Mouse (Mus musculus) kidney, embryonic 14.5 days (tissue): ENCODE data around the gene Cacna2d2. TPM values are rescaled to one million over a fixed set of nuclear protein-coding genes. Genes with fewer than 3 reads are reported as not detected.

ENCODE experiments used
- ATAC-seq: fragments of 200-750 bp; cut with Nextera tagmentation; 2 replicates; pipeline ENCODE4 v1.8.0; 2017; ENCODE audit warnings: moderate number of reproducible peaks, mild to moderate bottlenecking, moderate TSS enrichment, moderate library complexity; ENCODE audit not compliant: low FRiP score, low TSS enrichment
- H3K27ac ChIP-seq: fragments of 300-500 bp; sonication (generic); 2 replicates; pipeline ENCODE4 v1.5.1; 2014; ENCODE audit warnings: low read depth, mild to moderate bottlenecking, low read length, moderate library complexity, mixed read lengths
- H3K27me3 ChIP-seq: fragments of 300-500 bp; sonication (generic); 2 replicates; pipeline ENCODE4 v1.6.1; 2014; ENCODE audit warnings: mild to moderate bottlenecking, low read length; ENCODE audit not compliant: control insufficient read depth, insufficient read depth
- H3K36me3 ChIP-seq: fragments of 300-500 bp; sonication (generic); 2 replicates; pipeline ENCODE4 v1.6.1; 2014; ENCODE audit warnings: low read length, mixed read lengths; ENCODE audit not compliant: control insufficient read depth, insufficient read depth
- H3K4me1 ChIP-seq: fragments of 300-500 bp; sonication (generic); 2 replicates; pipeline ENCODE4 v1.6.1; 2014; ENCODE audit warnings: low read length, mixed read lengths; ENCODE audit not compliant: control insufficient read depth, insufficient read depth
- H3K4me2 ChIP-seq: fragments of 300-500 bp; sonication (generic); replicated peaks from 2 replicates; pipeline ENCODE4 v1.6.1; 2014; ENCODE audit warnings: low read depth, mild to moderate bottlenecking, low read length
- H3K4me3 ChIP-seq: fragments of 300-500 bp; sonication (generic); 2 replicates; pipeline ENCODE4 v1.5.1; 2014; ENCODE audit warnings: mild to moderate bottlenecking, low read length
- H3K9ac ChIP-seq: fragments of 300-500 bp; sonication (generic); 2 replicates; pipeline ENCODE4 v1.6.1; 2014; ENCODE audit warnings: low read depth, mild to moderate bottlenecking, low read length, moderate library complexity
- H3K9me3 ChIP-seq: fragments of 300-500 bp; sonication (generic); 2 replicates; pipeline ENCODE4 v1.6.1; 2016; ENCODE audit warnings: low read length; ENCODE audit not compliant: control insufficient read depth
- WGBS: fragments of 180-500 bp; shearing (Covaris S2); extraction: QIAGEN DNeasy Blood & Tissue Kit; methylation state at CpG from one replicate; pipeline ENCODE4 v1.1.7; 2014; 5-methylcytosine and 5-hydroxymethylcytosine counted together
- polyA plus RNA-seq: library from polyadenylated mRNA; unstranded; fragments of >200 nt; fragmentation: Nextera tagmentation; extraction: Ambion mirVana; gene quantifications from 2 replicates; pipeline ENCODE4 v1.2.1, GENCODE M21; 2014

Gene Cacna2d2
- polyA plus RNA-seq, 1 experiment from 2014 or later, result 0.77 TPM

DNA sequence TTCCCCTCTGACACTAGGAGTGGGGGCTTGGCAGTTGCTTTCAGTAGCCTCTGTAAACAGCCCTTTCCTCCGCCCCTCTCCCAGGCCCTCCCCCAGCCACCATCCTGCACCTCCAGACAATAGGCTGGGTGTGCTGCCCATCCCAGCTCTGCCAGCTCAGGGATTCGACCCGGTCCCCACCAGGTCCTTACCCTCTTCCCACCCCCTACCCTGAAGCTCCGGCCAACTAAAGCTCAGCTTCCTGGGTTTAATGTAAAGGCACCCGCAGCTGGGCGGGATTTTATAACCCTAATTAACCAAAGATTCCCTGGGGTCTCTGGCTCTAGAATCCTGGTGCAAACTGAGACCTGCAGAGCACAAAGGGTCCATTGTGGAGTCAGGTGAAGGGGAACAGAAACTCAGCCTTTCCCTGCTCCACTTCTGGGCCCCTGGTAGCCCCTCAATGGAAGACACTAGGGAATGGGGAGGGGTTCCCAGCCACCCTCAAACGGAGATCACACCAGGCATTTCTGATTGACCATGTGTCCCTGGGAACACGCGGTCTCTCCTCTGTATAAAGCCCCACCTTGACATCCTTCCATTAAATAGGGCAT lies 81.2 kb downstream of the Cacna2d2 start:
- Histone ChIP-seq H3K27ac (no peak overlapping the region), H3K4me1 (peaks cover 13% of the 10 kb centered on the region; the same call in 1 of the 2 replicates), H3K27me3 (peaks cover 15% of the 10 kb centered on the region), H3K9ac (no peak overlapping the region), H3K4me2 (no peak overlapping the region), H3K4me3 (no peak overlapping the region), H3K9me3 (no peaks in the 10 kb centered on the region), H3K36me3 (no peaks in the 10 kb centered on the region)
- ATAC-seq, result 0 out of 2 replicates have a peak, but pooled peaks have one; percentile 24
- WGBS, result 10% methylated on average over 9 of the region's 9 CpGs

GRCm38 (mm10) chr9:107481340-107481739 lies 81.9 kb downstream of the Cacna2d2 start:
- no peak overlapping the region for H3K27ac ChIP-seq
- H3K9ac ChIP-seq, result no peak overlapping the region
- H3K36me3 ChIP-seq, result no peaks in the 10 kb centered on the region
- ATAC-seq, result no peak
- H3K27me3 ChIP-seq, result peaks cover 15% of the 10 kb centered on the region
- H3K4me1 ChIP-seq, result peaks cover 13% of the 10 kb centered on the region; the same call in 1 of the 2 replicates
- no peak overlapping the region for H3K4me2 ChIP-seq
- no peak overlapping the region for H3K4me3 ChIP-seq
- WGBS, result 20% methylated on average over 16 of the region's 16 CpGs
- no peaks in the 10 kb centered on the region for H3K9me3 ChIP-seq

- WGBS, result 92% methylated on average over 9 of the region's 9 CpGs
- Histone ChIP-seq H3K27ac (no peak overlapping the region), H3K4me2 (no peak overlapping the region), H3K9me3 (no peaks in the 10 kb centered on the region), H3K27me3 (peaks cover 15% of the 10 kb centered on the region), H3K36me3 (no peaks in the 10 kb centered on the region), H3K4me3 (no peak overlapping the region), H3K9ac (no peak overlapping the region), H3K4me1 (peaks cover 13% of the 10 kb centered on the region; the same call in 1 of the 2 replicates)
- no peak for ATAC-seq
These were observed 82.6 kb downstream of the Cacna2d2 start for GRCm38 (mm10) chr9:107482004-107482403.

- Histone ChIP-seq H3K4me3 (no peak overlapping the region), H3K9ac (no peak overlapping the region), H3K4me2 (no peak overlapping the region), H3K9me3 (no peaks in the 10 kb centered on the region), H3K4me1 (peaks cover 13% of the 10 kb centered on the region; the same call in 1 of the 2 replicates), H3K36me3 (no peaks in the 10 kb centered on the region), H3K27ac (no peak overlapping the region), H3K27me3 (peaks cover 15% of the 10 kb centered on the region)
- ATAC-seq, result no peak
- WGBS, result 67% methylated on average over 4 of the region's 4 CpGs
These were observed 83.4 kb downstream of the Cacna2d2 start for GRCm38 (mm10) chr9:107482770-107483169.

DNA sequence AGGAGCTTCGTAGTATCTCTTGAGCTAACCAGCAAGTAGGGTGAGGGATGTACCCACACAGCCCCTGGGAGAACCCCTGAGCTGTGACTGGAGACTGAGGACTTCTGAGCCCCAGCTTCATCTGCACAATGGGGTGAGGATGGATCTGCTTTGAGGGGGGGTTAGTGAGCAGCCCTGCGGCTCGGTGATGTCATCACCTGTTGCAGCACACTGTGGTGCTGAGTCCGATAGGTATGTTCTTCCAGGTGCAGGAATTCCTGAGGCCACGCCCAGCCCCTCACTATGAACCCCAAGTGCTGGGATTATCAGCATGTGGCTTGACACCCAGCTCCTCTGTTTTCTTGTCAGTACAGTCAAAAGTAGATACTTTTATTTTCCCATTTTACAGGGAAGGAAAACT lies 84.3 kb downstream of the Cacna2d2 start:
- H3K27ac ChIP-seq, result no peak overlapping the region
- ATAC-seq, result no peak
- no peak overlapping the region for H3K4me3 ChIP-seq
- H3K9ac ChIP-seq, result no peak overlapping the region
- no peak overlapping the region for H3K4me2 ChIP-seq
- WGBS, result 94% methylated on average over 5 of the region's 5 CpGs
- H3K36me3 ChIP-seq, result no peaks in the 10 kb centered on the region
- H3K9me3 ChIP-seq, result no peaks in the 10 kb centered on the region
- H3K27me3 ChIP-seq, result peaks cover 15% of the 10 kb centered on the region
- peaks cover 13% of the 10 kb centered on the region; the same call in 1 of the 2 replicates for H3K4me1 ChIP-seq

DNA sequence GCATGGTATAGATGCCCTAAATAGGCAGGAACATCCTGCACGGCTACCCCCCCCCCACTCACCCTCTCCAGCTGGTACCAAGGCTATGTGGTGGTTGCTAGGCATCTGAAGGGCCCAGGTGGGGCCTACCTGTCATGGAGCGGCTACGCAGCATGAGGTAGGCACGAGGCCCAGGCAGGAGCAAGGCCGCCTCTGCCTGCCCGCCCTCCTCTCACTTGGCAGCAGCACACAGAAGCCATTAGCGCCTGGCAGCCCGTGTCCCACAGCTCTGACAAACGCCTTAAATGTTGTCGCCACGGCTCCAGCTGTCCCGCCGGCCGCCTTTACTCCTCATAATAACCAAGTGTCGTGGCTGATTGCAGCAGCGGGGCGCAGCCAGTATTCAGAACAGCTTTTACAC lies 84.9 kb downstream of the Cacna2d2 start:
- H3K27me3 ChIP-seq, result peaks cover 15% of the 10 kb centered on the region
- no peak for ATAC-seq
- H3K4me3 ChIP-seq, result no peak overlapping the region
- WGBS, result 72% methylated on average over 17 of the region's 17 CpGs
- H3K9ac ChIP-seq, result no peak overlapping the region
- H3K4me2 ChIP-seq, result no peak overlapping the region
- no peaks in the 10 kb centered on the region for H3K9me3 ChIP-seq
- H3K27ac ChIP-seq, result no peak overlapping the region
- peaks cover 10% of the 10 kb centered on the region; the same call in 1 of the 2 replicates for H3K4me1 ChIP-seq
- H3K36me3 ChIP-seq, result no peaks in the 10 kb centered on the region

DNA sequence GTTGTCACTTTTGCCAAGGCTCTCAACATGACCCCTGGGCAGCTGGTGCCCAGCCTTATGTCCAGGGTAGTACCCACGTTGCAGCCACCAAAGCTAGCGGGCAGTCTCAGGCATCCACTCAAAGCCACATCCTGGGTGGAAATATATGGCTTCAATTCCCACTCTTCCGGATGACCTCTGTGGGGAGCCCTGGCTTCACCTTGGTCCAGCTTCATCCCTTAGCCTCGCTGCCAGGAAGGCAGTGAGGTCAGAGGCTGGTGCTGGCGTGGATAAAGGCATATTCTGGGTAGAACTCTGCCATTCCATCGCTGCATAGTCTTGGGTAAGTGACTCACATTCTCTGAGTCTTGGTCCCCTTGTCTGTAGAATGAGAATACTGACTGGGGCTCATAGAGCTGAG lies 85.4 kb downstream of the Cacna2d2 start:
- Histone ChIP-seq H3K4me2 (no peak overlapping the region), H3K4me3 (no peak overlapping the region), H3K27me3 (peaks cover 15% of the 10 kb centered on the region), H3K36me3 (no peaks in the 10 kb centered on the region), H3K9me3 (no peaks in the 10 kb centered on the region), H3K9ac (no peak overlapping the region), H3K4me1 (peaks cover 5% of the 10 kb centered on the region; the same call in 1 of the 2 replicates), H3K27ac (no peak overlapping the region)
- ATAC-seq, result no peak
- 93% methylated on average over 6 of the region's 6 CpGs for WGBS

- H3K27ac ChIP-seq, result no peak overlapping the region
- H3K9me3 ChIP-seq, result no peaks in the 10 kb centered on the region
- no peak overlapping the region for H3K9ac ChIP-seq
- H3K36me3 ChIP-seq, result no peaks in the 10 kb centered on the region
- H3K4me2 ChIP-seq, result no peak overlapping the region
- no peak overlapping the region for H3K4me3 ChIP-seq
- H3K4me1 ChIP-seq, result no peaks in the 10 kb centered on the region
- 66% methylated on average over 10 of the region's 10 CpGs for WGBS
- H3K27me3 ChIP-seq, result peaks cover 7% of the 10 kb centered on the region
- no peak for ATAC-seq
These were observed 86.7 kb downstream of the Cacna2d2 start for GRCm38 (mm10) chr9:107486086-107486485.

DNA sequence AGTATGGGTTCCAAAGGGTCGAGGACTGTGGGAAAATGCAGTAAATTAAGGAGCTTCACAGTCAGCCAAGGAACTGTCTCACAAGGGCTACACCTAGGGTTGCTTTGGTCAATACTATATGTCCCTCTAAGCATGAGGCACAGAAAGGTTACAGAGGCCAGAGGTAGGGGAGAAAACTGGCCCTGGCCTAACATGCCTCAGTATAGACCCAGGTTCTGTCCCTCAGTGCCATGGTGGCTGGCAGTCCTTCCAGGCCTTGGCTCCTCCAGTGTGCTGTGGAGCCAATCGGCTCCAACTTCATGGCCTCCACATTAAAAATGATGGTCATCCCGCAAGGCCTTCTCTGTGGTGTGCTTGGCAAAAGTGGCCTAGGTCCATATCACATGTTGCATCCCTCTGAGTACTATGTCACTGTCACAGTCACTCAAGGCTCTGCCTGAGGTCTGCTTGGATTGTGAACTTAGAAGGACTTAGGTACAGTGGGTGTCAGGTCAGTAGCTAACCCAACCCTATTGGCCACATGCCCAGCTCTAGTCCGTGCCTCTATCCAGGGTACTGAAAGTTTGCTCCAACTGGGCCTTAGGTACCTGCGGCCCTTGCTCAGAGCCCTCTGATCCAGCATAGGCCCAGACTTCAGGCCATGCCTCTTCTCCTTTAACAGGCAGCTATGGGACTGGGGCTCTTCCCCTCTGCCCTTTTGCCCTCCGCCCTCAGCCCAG lies 87.3 kb downstream of the Cacna2d2 start:
- WGBS, result 60% methylated on average over 6 of the region's 6 CpGs
- H3K36me3 ChIP-seq, result no peaks in the 10 kb centered on the region
- H3K9me3 ChIP-seq, result no peaks in the 10 kb centered on the region
- H3K4me1 ChIP-seq, result no peaks in the 10 kb centered on the region
- H3K4me3 ChIP-seq, result no peak overlapping the region
- ATAC-seq, result 0 out of 2 replicates have a peak, but pooled peaks have one; percentile 14
- H3K27me3 ChIP-seq, result peaks cover 4% of the 10 kb centered on the region
- H3K9ac ChIP-seq, result no peak overlapping the region
- H3K4me2 ChIP-seq, result no peak overlapping the region
- no peak overlapping the region for H3K27ac ChIP-seq
